Mouse (Mus musculus) erythroblast, embryonic 14.5 days (primary cell): ENCODE measurements around the gene Dgkb. TPM values are rescaled to one million over a fixed set of nuclear protein-coding genes. Genes with fewer than 3 reads are reported as not detected.

Source experiments
- H3K27me3 ChIP-seq: 2 replicates; pipeline ENCODE4 v1.6.1; 2012; ENCODE audit warnings: inconsistent platforms; ENCODE audit not compliant: control insufficient read depth
- H3K36me3 ChIP-seq: 2 replicates; pipeline ENCODE4 v1.6.1; 2012; ENCODE audit warnings: mild to moderate bottlenecking, inconsistent platforms; ENCODE audit not compliant: control insufficient read depth
- H3K4me1 ChIP-seq: 2 replicates; pipeline ENCODE4 v1.6.1; 2012; ENCODE audit warnings: inconsistent platforms; ENCODE audit not compliant: control insufficient read depth
- H3K4me3 ChIP-seq: replicated peaks from 2 replicates; pipeline ENCODE3; 2012; ENCODE audit warnings: moderate library complexity, mild to moderate bottlenecking, inconsistent platforms
- H3K9me3 ChIP-seq: 2 replicates; pipeline ENCODE4 v1.6.1; 2012; ENCODE audit warnings: low read length, inconsistent platforms, mixed read lengths; ENCODE audit not compliant: control insufficient read depth
- GATA1 ChIP-seq: IDR thresholded peaks from 2 replicates; pipeline ENCODE4 v1.6.1; 2012; ENCODE audit warnings: low read length, inconsistent platforms, mixed read lengths
- TAL1 ChIP-seq: IDR thresholded peaks from 3 replicates; pipeline ENCODE4 v1.6.1; 2012; ENCODE audit warnings: low read length, inconsistent platforms, mixed read lengths
- polyA plus RNA-seq: library from polyadenylated mRNA; stranded (reverse); fragments of >175 nt; gene quantifications from 2 replicates; pipeline ENCODE4 v1.2.3, GENCODE M21; 2012

Dgkb gene
- polyA plus RNA-seq, 1 experiment, result not detected

- no peaks in the 10 kb centered on the region for H3K36me3 ChIP-seq
- no peak overlapping the region for H3K4me3 ChIP-seq
- no peaks in the 10 kb centered on the region for H3K27me3 ChIP-seq
- TF ChIP-seq GATA1 (no peak), TAL1 (no peak)
- H3K4me1 ChIP-seq, result no peaks in the 10 kb centered on the region
- no peaks in the 10 kb centered on the region for H3K9me3 ChIP-seq
Measured at GRCm38 (mm10) chr12:38451677-38452076, 634.2 kb downstream of the Dgkb start.

- Histone ChIP-seq H3K36me3 (no peaks in the 10 kb centered on the region), H3K27me3 (no peaks in the 10 kb centered on the region), H3K4me3 (no peak overlapping the region), H3K4me1 (no peaks in the 10 kb centered on the region), H3K9me3 (peaks cover 6% of the 10 kb centered on the region)
- TF ChIP-seq GATA1 (no peak), TAL1 (no peak)
Measured at GRCm38 (mm10) chr12:38468191-38468590, 650.7 kb downstream of the Dgkb start.

GRCm38 (mm10) chr12:38468605-38469004 lies 651.1 kb downstream of the Dgkb start:
- Histone ChIP-seq H3K9me3 (peaks cover 6% of the 10 kb centered on the region), H3K36me3 (no peaks in the 10 kb centered on the region), H3K4me1 (no peaks in the 10 kb centered on the region), H3K27me3 (no peaks in the 10 kb centered on the region), H3K4me3 (no peak overlapping the region)
- TF ChIP-seq GATA1, result no peak
- no peak for TF ChIP-seq TAL1

- H3K9me3 ChIP-seq, result peaks cover 2% of the 10 kb centered on the region; the same call in 1 of the 2 replicates
- TF ChIP-seq TAL1, result no peak
- TF ChIP-seq GATA1, result no peak
- H3K36me3 ChIP-seq, result no peaks in the 10 kb centered on the region
- no peak overlapping the region for H3K4me3 ChIP-seq
- no peaks in the 10 kb centered on the region for H3K27me3 ChIP-seq
- H3K4me1 ChIP-seq, result no peaks in the 10 kb centered on the region
Measured at GRCm38 (mm10) chr12:38497229-38497628, 679.7 kb downstream of the Dgkb start.

- no peak overlapping the region for H3K4me3 ChIP-seq
- no peaks in the 10 kb centered on the region for H3K36me3 ChIP-seq
- no peaks in the 10 kb centered on the region for H3K9me3 ChIP-seq
- no peaks in the 10 kb centered on the region for H3K27me3 ChIP-seq
- H3K4me1 ChIP-seq, result no peaks in the 10 kb centered on the region
- TF ChIP-seq TAL1, result no peak
- TF ChIP-seq GATA1, result no peak
Measured at GRCm38 (mm10) chr12:38500931-38501330, 683.4 kb downstream of the Dgkb start.

GRCm38 (mm10) chr12:38508195-38508594 lies 690.7 kb downstream of the Dgkb start:
- no peaks in the 10 kb centered on the region for H3K9me3 ChIP-seq
- no peak for TF ChIP-seq GATA1
- TF ChIP-seq TAL1, result no peak

GRCm38 (mm10) chr12:38545431-38545830 lies 727.9 kb downstream of the Dgkb start:
- Histone ChIP-seq H3K4me1 (no peaks in the 10 kb centered on the region), H3K36me3 (no peaks in the 10 kb centered on the region), H3K4me3 (no peak overlapping the region), H3K9me3 (no peaks in the 10 kb centered on the region), H3K27me3 (no peaks in the 10 kb centered on the region)
- no peak for TF ChIP-seq TAL1
- TF ChIP-seq GATA1, result no peak

More at GRCm38 (mm10) chr12:38508195-38508594, 690.7 kb downstream of the Dgkb start:
- H3K4me1 ChIP-seq, result no peaks in the 10 kb centered on the region
- no peaks in the 10 kb centered on the region for H3K36me3 ChIP-seq
- H3K27me3 ChIP-seq, result no peaks in the 10 kb centered on the region
- H3K4me3 ChIP-seq, result no peak overlapping the region

GRCm38 (mm10) chr12:38577141-38577540 lies 759.6 kb downstream of the Dgkb start:
- H3K4me1 ChIP-seq, result no peaks in the 10 kb centered on the region
- H3K9me3 ChIP-seq, result no peaks in the 10 kb centered on the region
- TF ChIP-seq GATA1, result no peak
- no peak for TF ChIP-seq TAL1
- no peak overlapping the region for H3K4me3 ChIP-seq
- H3K27me3 ChIP-seq, result no peaks in the 10 kb centered on the region
- no peaks in the 10 kb centered on the region for H3K36me3 ChIP-seq

- Histone ChIP-seq H3K36me3 (no peaks in the 10 kb centered on the region), H3K27me3 (no peaks in the 10 kb centered on the region), H3K9me3 (no peaks in the 10 kb centered on the region), H3K4me1 (no peaks in the 10 kb centered on the region), H3K4me3 (no peak overlapping the region)
- TF ChIP-seq GATA1 (no peak), TAL1 (no peak)
Measured at GRCm38 (mm10) chr12:38579191-38579817, 761.8 kb downstream of the Dgkb start.

GRCm38 (mm10) chr12:38586368-38586865 lies 768.9 kb downstream of the Dgkb start:
- Histone ChIP-seq H3K36me3 (no peaks in the 10 kb centered on the region), H3K4me3 (no peak overlapping the region), H3K27me3 (no peaks in the 10 kb centered on the region), H3K9me3 (no peaks in the 10 kb centered on the region), H3K4me1 (no peaks in the 10 kb centered on the region)
- TF ChIP-seq TAL1 (no peak), GATA1 (no peak)
